ENCODE assay signal across 18 mouse cellular contexts in genomic region chr1:47103321-47103988, GRCm38 (mm10).
A peak's percentile ranks its signal among the peaks of the same experiment; 100 is the strongest.
DNase-seq lines count a peak whose midpoint lies in the region; ATAC-seq lines count a peak whose summit lies in the region.
"Had no signal": no experiment of that assay in that cellular context is flagged by ENCODE, and none has a peak within 500 bp of the region (broad histone marks: within the 10 kb centered on the region; RNA-seq: fewer than 3 reads in every experiment).

No protein-coding gene starts in this region.

- no peaks in the 10 kb centered on the region for H3K4me1 ChIP-seq in kidney, embryonic 16.5 days (ENCODE audit: insufficient read depth, low read length)
- H3K4me1 ChIP-seq: embryonic facial prominence, embryonic 10.5 days; heart, embryonic 13.5 days; limb, embryonic 12.5 days; liver, embryonic 15.5 days had no signal

- WGBS in kidney, embryonic 16.5 days = 59% methylated on average over 6 of the region's 6 CpGs

- H3K27me3 ChIP-seq in kidney, embryonic 16.5 days (ENCODE audit: insufficient read depth, low read length) = no peaks in the 10 kb centered on the region
- H3K27me3 ChIP-seq: heart, embryonic 13.5 days; limb, embryonic 12.5 days; liver, embryonic 15.5 days had no signal

- no peak overlapping the region for H3K4me3 ChIP-seq in kidney, embryonic 16.5 days (ENCODE audit: low read length)
- H3K4me3 ChIP-seq: embryonic facial prominence, embryonic 10.5 days; heart, embryonic 13.5 days; limb, embryonic 12.5 days; liver, embryonic 15.5 days had no signal

- no peak overlapping the region for H3K4me2 ChIP-seq in kidney, embryonic 16.5 days (replicated peaks; ENCODE audit: low read depth, low read length)
- H3K4me2 ChIP-seq: heart, embryonic 13.5 days; limb, embryonic 12.5 days; liver, embryonic 15.5 days had no signal

- ATAC-seq in kidney, embryonic 16.5 days (ENCODE audit: low FRiP score, low TSS enrichment) = 0 out of 2 replicates have a peak, but pooled peaks have one; percentile 39
- no peak for ATAC-seq in megakaryocyte progenitor cell, adult 5-6 weeks (replicated peaks; ENCODE audit: poor library complexity)
- ATAC-seq: midbrain, embryonic 16.5 days had no signal

- no peaks in the 10 kb centered on the region for H3K36me3 ChIP-seq in kidney, embryonic 16.5 days (ENCODE audit: insufficient read depth, low read length)
- H3K36me3 ChIP-seq: embryonic facial prominence, embryonic 10.5 days; heart, embryonic 13.5 days; limb, embryonic 12.5 days; liver, embryonic 15.5 days had no signal

- H3K27ac ChIP-seq in kidney, embryonic 16.5 days (ENCODE audit: low read length) = no peak overlapping the region
- H3K27ac ChIP-seq: embryonic facial prominence, embryonic 10.5 days; heart, embryonic 13.5 days; limb, embryonic 12.5 days; liver, embryonic 15.5 days had no signal

- DNase-seq in kidney, postnatal 25 days = no peak
- DNase-seq in retina, postnatal 1 day = peak; percentile 43
- DNase-seq in retina, embryonic 14.5 days (ENCODE audit: low spot score) = no peak
- peak; percentile 46 to 59 for DNase-seq in left cerebral cortex, adult 18-20 months (ENCODE audit: low spot score in 2 of 2)
- DNase-seq in telencephalon, adult 2 months (ENCODE audit: low read depth, low spot score) = peak; percentile 79
- DNase-seq in heart, postnatal 4 days = no peak
- DNase-seq: cerebellum, adult 8-10 months; gastrocnemius, postnatal 25 days; kidney, postnatal 10 days; lung, postnatal 36 days; thymus, postnatal 36 days had no signal

- H3K9me3 ChIP-seq in kidney, embryonic 16.5 days (ENCODE audit: low read length) = no peaks in the 10 kb centered on the region
- H3K9me3 ChIP-seq: embryonic facial prominence, embryonic 10.5 days; heart, embryonic 13.5 days; limb, embryonic 12.5 days; liver, embryonic 15.5 days had no signal

- no peak overlapping the region for H3K9ac ChIP-seq in kidney, embryonic 16.5 days (replicated peaks; ENCODE audit: low read length)
- H3K9ac ChIP-seq: heart, embryonic 13.5 days; limb, embryonic 12.5 days; liver, embryonic 15.5 days had no signal

Comparison
In these comparisons a context has a peak if more than half of its experiments do, and no peak if none do; other contexts are left out.
1. DNase-seq: peak in retina, postnatal 1 day (single experiment), left cerebral cortex, adult 18-20 months (2 of 2) and telencephalon, adult 2 months (single experiment); none in kidney, postnatal 25 days (0 of 2), retina, embryonic 14.5 days (single experiment) and heart, postnatal 4 days (single experiment).